Mouse (Mus musculus): ENCODE results near the gene Nrg3. TPM values are rescaled to one million over a fixed set of nuclear protein-coding genes. Genes with fewer than 3 reads are reported as not detected.

Nrg3 gene
- total and polyA plus RNA-seq, 3 experiments = not detected

DNA sequence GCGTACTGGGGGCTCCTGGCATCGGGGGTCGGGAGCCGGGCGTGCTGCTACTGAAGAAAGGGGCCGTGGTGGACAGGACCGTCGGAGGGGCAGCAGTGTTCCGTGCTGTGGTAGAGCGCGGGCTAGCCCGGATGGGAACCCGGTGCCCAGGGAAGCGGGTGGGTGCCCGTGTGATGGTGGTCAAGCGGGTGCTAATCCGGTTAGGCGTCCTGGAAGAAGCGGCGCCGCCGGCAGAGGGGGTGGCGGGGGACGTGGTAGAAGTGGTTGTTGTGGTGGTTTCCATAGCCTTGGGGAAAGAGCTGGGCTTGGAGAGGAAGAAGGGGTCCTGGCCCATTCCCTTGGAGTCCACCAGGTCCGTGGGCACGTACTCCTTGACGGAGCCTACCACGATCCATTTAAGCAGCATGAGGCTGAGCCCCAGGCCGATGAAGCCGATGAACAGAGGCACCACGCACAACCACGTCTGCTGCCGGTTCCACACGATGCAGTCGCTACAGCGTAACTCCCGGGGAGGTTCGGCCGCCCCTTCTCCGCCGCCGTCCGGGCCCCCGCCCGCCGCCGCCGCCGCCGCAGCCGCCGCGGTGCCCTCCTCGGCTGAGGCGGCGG is 639 bp downstream of the Nrg3 start:
- no peaks in the 10 kb centered on the region for H3K36me3 ChIP-seq (ENCODE audit: control insufficient read depth in 1 of 2, insufficient read depth in 2 of 2, low read length in 2 of 2)
- no peak overlapping the region for H3K4me3 ChIP-seq (ENCODE audit: control insufficient read depth in 1 of 2, insufficient read depth in 1 of 2, low read depth in 2 of 2, low read length in 2 of 2)
- no peak overlapping the region for H3K27ac ChIP-seq (ENCODE audit: control insufficient read depth, low read depth, low read length)
- DNase-seq (ENCODE audit: low read depth, low spot score) = no peak
- H3K9me3 ChIP-seq (replicated peaks; ENCODE audit: insufficient read depth, low read length) = no peaks in the 10 kb centered on the region
- H3K27me3 ChIP-seq (ENCODE audit: control insufficient read depth in 1 of 2, insufficient read depth in 2 of 2, low read length in 2 of 2) = no peaks in the 10 kb centered on the region
- H3K79me2 ChIP-seq (ENCODE audit: control insufficient read depth, insufficient read depth, low read length, poor library complexity) = no peaks in the 10 kb centered on the region
- H3K9ac ChIP-seq (ENCODE audit: control insufficient read depth, low read depth, low read length, poor library complexity, severe bottlenecking) = no peak overlapping the region
- TF ChIP-seq ZC3H11A (IDR thresholded peaks at IDR 0.05; ENCODE audit: low read depth, low read length) (no peak), RCOR1 (IDR thresholded peaks at IDR 0.05; ENCODE audit: low read depth, low read length) (no peak), HCFC1 (IDR thresholded peaks at IDR 0.05; ENCODE audit: low read depth, low read length) (no peak)
- H3K4me1 ChIP-seq (ENCODE audit: control insufficient read depth in 1 of 2, insufficient read depth in 2 of 2, low read length in 2 of 2) = no peaks in the 10 kb centered on the region

DNA sequence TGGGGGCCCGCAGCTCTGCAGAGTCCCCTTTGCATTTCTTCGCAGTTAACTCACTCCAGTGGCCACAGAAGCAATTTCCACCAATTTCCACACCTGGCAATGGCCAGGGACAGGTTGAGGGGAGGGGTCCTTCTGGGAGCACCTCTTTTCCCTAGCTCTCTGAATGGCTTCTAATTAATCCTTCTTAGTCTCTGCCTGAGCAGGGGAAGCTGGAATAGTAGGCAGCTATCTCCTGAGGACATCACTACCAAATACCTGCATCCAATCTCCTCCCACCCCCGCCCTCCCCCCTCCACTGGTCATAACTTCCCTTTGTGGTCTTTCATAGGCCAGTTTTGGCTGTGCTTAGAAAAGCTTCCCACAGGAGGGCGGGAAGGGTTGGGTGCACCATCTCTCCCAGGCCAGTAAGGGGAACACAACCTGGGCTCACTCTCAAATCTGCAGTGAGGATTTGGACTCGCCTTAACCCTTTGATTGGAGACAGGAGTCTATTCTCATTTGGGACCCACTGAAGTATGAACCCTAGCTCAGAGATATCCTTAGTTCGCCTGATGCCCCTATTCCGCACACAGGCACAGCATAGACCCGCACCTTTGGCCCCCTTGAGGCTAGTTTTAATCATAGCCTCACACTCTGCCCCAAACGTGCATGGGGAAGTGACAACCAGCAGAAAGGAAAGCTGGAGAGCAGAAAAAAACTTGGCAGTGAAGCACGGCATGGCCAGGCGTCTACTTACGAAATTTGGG is 1.5 kb downstream of the Nrg3 start:
- Histone ChIP-seq H3K79me2 (ENCODE audit: control insufficient read depth, insufficient read depth, low read length, poor library complexity) (no peaks in the 10 kb centered on the region), H3K9ac (ENCODE audit: control insufficient read depth, low read depth, low read length, poor library complexity, severe bottlenecking) (no peak overlapping the region), H3K4me1 (ENCODE audit: control insufficient read depth in 1 of 2, insufficient read depth in 2 of 2, low read length in 2 of 2) (no peaks in the 10 kb centered on the region), H3K4me3 (ENCODE audit: control insufficient read depth in 1 of 2, insufficient read depth in 1 of 2, low read depth in 2 of 2, low read length in 2 of 2) (no peak overlapping the region), H3K27ac (ENCODE audit: control insufficient read depth, low read depth, low read length) (no peak overlapping the region), H3K36me3 (ENCODE audit: control insufficient read depth in 1 of 2, insufficient read depth in 2 of 2, low read length in 2 of 2) (no peaks in the 10 kb centered on the region), H3K9me3 (replicated peaks; ENCODE audit: insufficient read depth, low read length) (no peaks in the 10 kb centered on the region), H3K27me3 (ENCODE audit: control insufficient read depth in 1 of 2, insufficient read depth in 2 of 2, low read length in 2 of 2) (no peaks in the 10 kb centered on the region)
- DNase-seq (ENCODE audit: low read depth, low spot score) = no peak
- TF ChIP-seq RAD21 (IDR thresholded peaks at IDR 0.05; ENCODE audit: low read depth, low read length) (no peak), POLR2AphosphoS2 (IDR thresholded peaks at IDR 0.05; ENCODE audit: low read length) (no peak), E2F4 (IDR thresholded peaks at IDR 0.05; ENCODE audit: borderline replicate concordance, low read depth, low read length) (no peak), ZNF384 (IDR thresholded peaks at IDR 0.05; ENCODE audit: low read depth, low read length) (no peak), NELFE (IDR thresholded peaks at IDR 0.05; ENCODE audit: low read depth, low read length) (no peak), KAT2A (conservative IDR thresholded peaks at IDR 0.05; ENCODE audit: low read depth, low read length) (no peak), ZC3H11A (IDR thresholded peaks at IDR 0.05; ENCODE audit: low read depth, low read length) (no peak), JUND (IDR thresholded peaks at IDR 0.05; ENCODE audit: low read depth, low read length) (no peak), TAL1 (IDR thresholded peaks at IDR 0.05; ENCODE audit: low read length) (no peak), MAFK (IDR thresholded peaks at IDR 0.05; ENCODE audit: borderline replicate concordance, low read depth, low read length) (no peak), RCOR1 (IDR thresholded peaks at IDR 0.05; ENCODE audit: low read depth, low read length) (no peak), USF1 (IDR thresholded peaks at IDR 0.05; ENCODE audit: low read depth, low read length) (no peak)

GRCm38 (mm10) chr14:39445501-39445900 is 27.4 kb downstream of the Nrg3 start:
- Histone ChIP-seq H3K4me3 (ENCODE audit: control insufficient read depth in 1 of 2, insufficient read depth in 1 of 2, low read depth in 2 of 2, low read length in 2 of 2) (no peak overlapping the region), H3K27me3 (ENCODE audit: control insufficient read depth in 1 of 2, insufficient read depth in 2 of 2, low read length in 2 of 2) (no peaks in the 10 kb centered on the region), H3K79me2 (ENCODE audit: control insufficient read depth, insufficient read depth, low read length, poor library complexity) (no peaks in the 10 kb centered on the region), H3K27ac (ENCODE audit: control insufficient read depth, low read depth, low read length) (no peak overlapping the region), H3K36me3 (ENCODE audit: control insufficient read depth in 1 of 2, insufficient read depth in 2 of 2, low read length in 2 of 2) (no peaks in the 10 kb centered on the region), H3K9me3 (replicated peaks; ENCODE audit: insufficient read depth, low read length) (no peaks in the 10 kb centered on the region), H3K9ac (ENCODE audit: control insufficient read depth, low read depth, low read length, poor library complexity, severe bottlenecking) (no peak overlapping the region), H3K4me1 (ENCODE audit: control insufficient read depth in 1 of 2, insufficient read depth in 2 of 2, low read length in 2 of 2) (no peaks in the 10 kb centered on the region)
- TF ChIP-seq CHD1 (IDR thresholded peaks at IDR 0.05; ENCODE audit: low read depth, low read length) (no peak), MAX (IDR thresholded peaks at IDR 0.05; ENCODE audit: low read length) (no peak), ZMIZ1 (IDR thresholded peaks at IDR 0.05; ENCODE audit: low read depth, low read length) (no peak), MEF2A (IDR thresholded peaks at IDR 0.05; ENCODE audit: extremely low read depth, insufficient replicate concordance, low read depth, low read length, poor library complexity, severe bottlenecking) (no peak), MAFK (IDR thresholded peaks at IDR 0.05; ENCODE audit: borderline replicate concordance, low read depth, low read length) (no peak), MYB (IDR thresholded peaks at IDR 0.05; ENCODE audit: low read depth, low read length) (no peak)
- no peak for DNase-seq (ENCODE audit: low read depth, low spot score)

Measured in MEL (cell line).